ENCODE assay signal across 12 mouse cellular contexts in the genomic region with DNA sequence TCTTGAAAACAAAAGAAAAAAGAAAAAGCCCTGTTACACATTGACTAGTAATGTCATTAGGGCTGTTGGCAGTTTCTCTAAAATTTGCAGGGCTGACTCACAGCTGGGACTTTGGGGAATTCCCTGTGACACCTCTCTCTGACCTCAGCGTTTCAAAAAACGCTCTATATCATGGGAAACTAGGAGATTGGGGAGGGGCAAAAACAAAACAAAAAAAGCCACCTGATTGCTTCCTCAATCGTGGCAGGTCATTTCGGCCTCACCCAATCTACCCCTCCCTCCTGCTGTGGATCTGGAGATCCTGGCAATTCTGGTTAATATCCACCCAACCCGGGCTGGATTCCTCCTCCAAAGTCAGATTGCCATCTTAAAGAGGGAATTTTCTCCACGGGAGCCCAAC. TPM values are rescaled to one million over a fixed set of nuclear protein-coding genes. Genes with fewer than 3 reads are reported as not detected.
DNase-seq lines count a peak whose midpoint lies in the region; ATAC-seq lines count a peak whose summit lies in the region.
"Had no signal": no experiment of that assay in that cellular context is flagged by ENCODE, and none has a peak within 500 bp of the region (broad histone marks: within the 10 kb centered on the region; RNA-seq: fewer than 3 reads in every experiment).

No protein-coding gene starts in this region.

- DNase-seq in adrenal gland, postnatal 36 days = peak; percentile 2 to 10
- DNase-seq in adrenal gland, adult 8-10 months = no peak
- peak; percentile 85 for DNase-seq in Muller cell, postnatal 12 days (ENCODE audit: inconsistent ontology term)
- DNase-seq in large intestine, adult 2 months (ENCODE audit: low read depth, low spot score) = peak; percentile 63
- DNase-seq in spleen, adult 18-20 months = no peak
- DNase-seq in frontal cortex, postnatal 10 days (ENCODE audit: low spot score in 2 of 2) = no peak
- no peak for DNase-seq in gastrocnemius, adult 8-10 months (ENCODE audit: low spot score in 2 of 2)
- DNase-seq: B cell, adult 2 months; cerebellum, adult 8-10 months; liver had no signal

- H3K4me1 ChIP-seq in intestine, embryonic 15.5 days (replicated peaks) = no peaks in the 10 kb centered on the region
- H3K4me1 ChIP-seq: embryonic facial prominence, embryonic 10.5 days had no signal

- H3K4me3 ChIP-seq in intestine, embryonic 15.5 days (replicated peaks) = no peak overlapping the region
- H3K4me3 ChIP-seq: embryonic facial prominence, embryonic 10.5 days had no signal

- peak; percentile 63; the same call in 1 of the 2 replicates for ATAC-seq in intestine, embryonic 15.5 days

- H3K27ac ChIP-seq in intestine, embryonic 15.5 days = no peak overlapping the region
- H3K27ac ChIP-seq: embryonic facial prominence, embryonic 10.5 days had no signal

- no peak overlapping the region for H3K9ac ChIP-seq in intestine, embryonic 15.5 days

- no peaks in the 10 kb centered on the region for H3K9me3 ChIP-seq in intestine, embryonic 15.5 days
- H3K9me3 ChIP-seq: embryonic facial prominence, embryonic 10.5 days had no signal

- peaks cover 25% of the 10 kb centered on the region for H3K36me3 ChIP-seq in intestine, embryonic 15.5 days

- H3K27me3 ChIP-seq in intestine, embryonic 15.5 days (replicated peaks) = no peaks in the 10 kb centered on the region

- no peak overlapping the region for H3K4me2 ChIP-seq in intestine, embryonic 15.5 days (replicated peaks)

- 49% methylated on average over 6 of the region's 6 CpGs for WGBS in intestine, embryonic 15.5 days
- WGBS in large intestine, adult 2 months = 13% methylated on average over 6 of the region's 6 CpGs

RNA-seq across cellular contexts. Expression of a gene that starts 55.1 kb away (rescaled TPM):
- 10 to 100 TPM; 48.5 to 52.1 TPM for total RNA-seq in adrenal gland, postnatal 36 days (2021)
- total RNA-seq in adrenal gland, adult 8-10 months (2022) = 10 to 100 TPM; 49.2 to 81.8 (median 54.0) TPM
- polyA plus RNA-seq in intestine, embryonic 15.5 days (2015; fragmentation: Nextera tagmentation; extraction: Ambion mirVana) = 22.1 and 22.6 TPM in 2 replicates
- polyA plus RNA-seq in large intestine, adult 2 months (2012; rRNA removed) = 4.9 and 7.7 TPM in 2 replicates
- 10 to 100 TPM; 11.2 to 17.5 (median 15.3) TPM for total RNA-seq in gastrocnemius, adult 8-10 months (2022)

RNA-seq across cellular contexts. Expression of a gene that starts 59.3 kb away (rescaled TPM):
- 1 to 10 TPM; 2.5 to 4.9 TPM for total RNA-seq in adrenal gland, postnatal 36 days (2021)
- 1 to 10 TPM; 3.0 to 7.9 (median 6.0) TPM for total RNA-seq in adrenal gland, adult 8-10 months (2022)
- polyA plus RNA-seq in intestine, embryonic 15.5 days (2015; fragmentation: Nextera tagmentation; extraction: Ambion mirVana) = 1.9 and 2.1 TPM in 2 replicates
- polyA plus RNA-seq in large intestine, adult 2 months (2012; rRNA removed) = 0.46 and 0.81 TPM in 2 replicates
- 1 to 10 TPM; 2.0 to 3.3 (median 2.6) TPM for total RNA-seq in gastrocnemius, adult 8-10 months (2022)

RNA-seq across cellular contexts. Expression of a gene that starts 59.4 kb away (rescaled TPM):
- total RNA-seq in adrenal gland, postnatal 36 days (2021) = 100 to 1,000 TPM; 348 to 363 TPM
- 100 to 1,000 TPM; 226 to 318 (median 254) TPM for total RNA-seq in adrenal gland, adult 8-10 months (2022)
- polyA plus RNA-seq in intestine, embryonic 15.5 days (2015; fragmentation: Nextera tagmentation; extraction: Ambion mirVana) = 117 and 125 TPM in 2 replicates
- polyA plus RNA-seq in large intestine, adult 2 months (2012; rRNA removed) = 134 and 207 TPM in 2 replicates
- total RNA-seq in gastrocnemius, adult 8-10 months (2022) = 100 to 1,000 TPM; 236 to 267 (median 263) TPM

Comparison
In these comparisons a context has a peak if more than half of its experiments do, and no peak if none do; other contexts are left out.
1. DNase-seq: peak in adrenal gland, postnatal 36 days (2 of 2), Muller cell, postnatal 12 days (single experiment) and large intestine, adult 2 months (single experiment); none in adrenal gland, adult 8-10 months (single experiment), spleen, adult 18-20 months (0 of 2), frontal cortex, postnatal 10 days (0 of 2) and gastrocnemius, adult 8-10 months (0 of 2).